Mouse (Mus musculus) testis, adult 2 months (tissue): ENCODE measurements around the gene Kit. TPM values are rescaled to one million over a fixed set of nuclear protein-coding genes. Genes with fewer than 3 reads are reported as not detected.

Source experiments
- H3K27ac ChIP-seq: fragments of 200-500 bp; 2 replicates; pipeline ENCODE4 v1.5.1; 2012; ENCODE audit warnings: low read depth, low read length; ENCODE audit not compliant: control insufficient read depth, insufficient read depth
- H3K27me3 ChIP-seq: fragments of 200-500 bp; 2 replicates; pipeline ENCODE4 v1.6.1; 2012; ENCODE audit warnings: mild to moderate bottlenecking, low read length, moderate library complexity; ENCODE audit not compliant: control insufficient read depth, insufficient read depth
- H3K36me3 ChIP-seq: fragments of 200-500 bp; 2 replicates; pipeline ENCODE4 v1.6.1; 2012; ENCODE audit warnings: mild to moderate bottlenecking, low read length; ENCODE audit not compliant: control insufficient read depth, insufficient read depth
- H3K4me1 ChIP-seq: fragments of 200-500 bp; 2 replicates; pipeline ENCODE4 v1.6.1; 2012; ENCODE audit warnings: low read length; ENCODE audit not compliant: control insufficient read depth, insufficient read depth
- H3K4me3 ChIP-seq: fragments of 200-500 bp; 2 replicates; pipeline ENCODE4 v1.5.1; 2012; ENCODE audit warnings: low read depth, mild to moderate bottlenecking, low read length, moderate library complexity, mixed read lengths; ENCODE audit not compliant: control insufficient read depth
- CTCF ChIP-seq: fragments of 200-500 bp; IDR thresholded peaks from 2 replicates; pipeline ENCODE4 v1.5.1; 2012; ENCODE audit warnings: low read depth, mild to moderate bottlenecking, inconsistent platforms, low read length, moderate library complexity; ENCODE audit not compliant: control insufficient read depth, insufficient read depth, insufficient replicate concordance
- POLR2A ChIP-seq: fragments of 200-500 bp; IDR thresholded peaks from 2 replicates; pipeline ENCODE4 v1.6.1; 2012; ENCODE audit warnings: low read depth, mild to moderate bottlenecking, inconsistent platforms, low read length, moderate library complexity; ENCODE audit not compliant: control insufficient read depth
- polyA plus RNA-seq: library from polyadenylated mRNA; depleted of rRNA; stranded (reverse); fragments of >200 nt; gene quantifications from 2 replicates; pipeline ENCODE4 v1.2.3, GENCODE M21; 2012

Gene Kit
- polyA plus RNA-seq, 1 experiment: 13.8 TPM

DNA sequence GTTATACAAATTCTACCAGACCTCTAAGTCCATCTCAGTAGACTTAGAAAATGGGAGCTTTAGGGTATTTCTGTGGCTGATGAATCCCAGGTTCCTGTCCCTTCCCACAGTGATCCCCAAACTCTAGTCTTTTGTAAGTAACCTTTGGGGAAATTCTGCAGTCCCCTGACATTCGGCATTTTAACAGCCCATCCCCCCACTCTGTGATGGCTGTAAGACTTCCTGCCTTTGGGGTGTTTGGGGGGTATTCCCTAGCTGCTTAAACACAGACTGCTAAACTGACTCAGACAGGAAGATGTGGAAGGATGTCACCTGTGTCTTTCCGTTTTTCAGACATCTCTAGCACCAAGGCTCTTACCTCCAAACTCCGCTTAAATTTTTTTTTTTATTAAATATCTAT lies 92.4 kb downstream of the Kit start:
- Histone ChIP-seq H3K36me3 (no peaks in the 10 kb centered on the region), H3K27ac (no peak overlapping the region), H3K27me3 (no peaks in the 10 kb centered on the region), H3K4me1 (no peaks in the 10 kb centered on the region), H3K4me3 (no peak overlapping the region)
- TF ChIP-seq CTCF: no peak
- no peak for TF ChIP-seq POLR2A

DNA sequence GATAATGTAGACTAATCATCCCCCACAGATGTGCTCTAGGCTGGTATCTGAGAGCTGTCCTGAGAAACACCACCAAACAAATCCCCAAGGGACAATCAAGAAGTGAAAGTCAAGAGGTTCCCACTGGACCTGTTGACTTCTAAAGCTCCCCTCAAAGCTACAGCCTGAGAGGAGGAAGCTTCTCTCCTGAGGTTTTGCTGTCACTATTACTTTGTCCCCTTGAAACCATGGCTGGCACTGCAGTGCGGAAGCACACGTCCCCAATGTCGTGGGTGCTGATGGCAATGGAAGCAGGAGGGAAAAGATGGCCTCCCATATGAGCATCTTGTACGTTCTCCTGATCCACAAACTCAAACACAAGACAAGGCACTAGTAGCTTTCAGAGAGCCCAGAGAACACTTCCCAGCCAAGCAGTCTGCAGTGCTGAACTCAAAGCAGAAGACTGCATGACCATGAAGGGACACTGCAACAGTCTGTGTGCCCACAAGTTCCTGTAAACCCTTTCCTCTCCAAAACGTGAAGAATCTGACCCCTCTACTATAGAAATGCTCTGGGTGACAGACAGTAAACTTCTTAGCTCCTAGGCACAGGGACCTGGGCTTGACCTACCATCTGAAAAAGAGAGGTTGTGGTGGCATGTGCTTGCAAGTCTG lies 96.5 kb downstream of the Kit start:
- TF ChIP-seq CTCF: no peak
- no peak for TF ChIP-seq POLR2A
- Histone ChIP-seq H3K4me3 (no peak overlapping the region), H3K27me3 (no peaks in the 10 kb centered on the region), H3K4me1 (no peaks in the 10 kb centered on the region), H3K36me3 (no peaks in the 10 kb centered on the region), H3K27ac (no peak overlapping the region)

GRCm38 (mm10) chr5:75676024-75676423 lies 101.3 kb downstream of the Kit start:
- no peaks in the 10 kb centered on the region for H3K36me3 ChIP-seq
- no peak overlapping the region for H3K27ac ChIP-seq
- no peak for TF ChIP-seq CTCF
- no peak for TF ChIP-seq POLR2A
- H3K4me3 ChIP-seq: no peak overlapping the region
- no peaks in the 10 kb centered on the region for H3K27me3 ChIP-seq
- H3K4me1 ChIP-seq: no peaks in the 10 kb centered on the region

DNA sequence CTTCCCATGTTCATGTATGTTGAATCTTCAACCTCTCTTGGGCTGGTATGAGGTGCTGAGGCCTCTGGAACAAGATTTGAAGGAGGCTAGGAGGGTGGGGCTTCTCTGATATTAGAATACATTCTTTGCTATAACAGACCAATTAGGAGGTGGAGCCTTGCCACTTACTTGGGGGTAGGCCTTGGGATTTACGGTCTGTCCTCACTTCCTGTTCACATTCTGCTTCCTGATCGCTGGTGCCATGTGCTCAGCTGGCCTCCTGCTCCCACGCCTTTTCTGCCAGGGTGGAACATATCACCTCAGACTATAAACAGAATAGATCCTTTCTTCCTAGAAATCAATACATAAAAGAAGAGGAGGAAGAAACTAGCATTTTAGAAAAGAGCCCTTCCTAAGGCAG lies 105.2 kb downstream of the Kit start:
- TF ChIP-seq POLR2A: no peak
- no peak for TF ChIP-seq CTCF

GRCm38 (mm10) chr5:75695162-75695809 lies 120.6 kb downstream of the Kit start:
- no peak overlapping the region for H3K27ac ChIP-seq
- no peaks in the 10 kb centered on the region for H3K27me3 ChIP-seq
- TF ChIP-seq POLR2A: no peak
- TF ChIP-seq CTCF: no peak
- H3K4me3 ChIP-seq: no peak overlapping the region
- H3K36me3 ChIP-seq: no peaks in the 10 kb centered on the region
- peaks cover 3% of the 10 kb centered on the region for H3K4me1 ChIP-seq

More for the DNA sequence above, 105.2 kb downstream of the Kit start:
- Histone ChIP-seq H3K27me3 (no peaks in the 10 kb centered on the region), H3K27ac (no peak overlapping the region), H3K4me1 (no peaks in the 10 kb centered on the region), H3K4me3 (no peak overlapping the region), H3K36me3 (no peaks in the 10 kb centered on the region)

DNA sequence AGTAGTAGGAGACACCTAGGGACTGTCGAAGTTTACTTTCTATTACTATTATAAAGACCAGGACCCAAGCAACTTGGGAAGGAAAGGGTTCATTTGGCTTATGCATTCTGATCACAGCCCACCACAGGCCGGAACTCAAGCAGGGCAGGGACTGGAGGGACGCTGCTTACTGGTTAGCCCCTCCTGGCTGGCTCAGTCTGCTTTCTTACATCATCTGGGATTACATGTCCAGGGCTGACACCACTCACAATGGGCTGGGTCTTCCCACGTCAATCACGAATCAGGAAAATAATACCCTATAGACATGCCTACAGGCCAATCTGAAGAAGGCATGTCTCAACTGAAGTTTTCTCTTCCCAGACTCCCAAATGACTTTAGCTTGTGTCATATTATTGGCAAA lies 122.2 kb downstream of the Kit start:
- Histone ChIP-seq H3K36me3 (no peaks in the 10 kb centered on the region), H3K4me1 (peaks cover 3% of the 10 kb centered on the region), H3K27ac (no peak overlapping the region), H3K27me3 (no peaks in the 10 kb centered on the region), H3K4me3 (no peak overlapping the region)
- TF ChIP-seq CTCF: no peak
- no peak for TF ChIP-seq POLR2A

DNA sequence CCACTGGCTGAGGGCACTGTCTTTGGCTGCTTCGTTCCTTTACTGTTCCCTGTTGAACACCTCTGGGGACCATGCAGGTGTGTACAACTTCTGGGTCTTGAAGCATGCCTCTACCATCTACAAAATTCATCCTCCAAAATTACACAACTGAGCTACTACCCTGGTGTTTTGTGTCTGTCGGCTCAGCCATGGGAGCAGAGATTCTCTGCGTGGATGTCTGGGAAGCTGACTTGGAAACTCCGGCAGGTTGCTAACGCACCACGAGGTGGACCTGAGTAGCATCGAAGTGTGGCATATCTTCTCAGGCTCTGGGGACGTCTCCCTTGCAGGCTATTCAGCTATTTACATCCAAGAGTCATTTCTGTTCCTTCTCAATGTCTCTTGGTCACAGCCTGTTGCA lies 123.8 kb downstream of the Kit start:
- Histone ChIP-seq H3K27ac (no peak overlapping the region), H3K4me1 (peaks cover 3% of the 10 kb centered on the region), H3K27me3 (no peaks in the 10 kb centered on the region)

More for the DNA sequence above, 123.8 kb downstream of the Kit start:
- TF ChIP-seq POLR2A (no peak), CTCF (no peak)
- no peak overlapping the region for H3K4me3 ChIP-seq
- no peaks in the 10 kb centered on the region for H3K36me3 ChIP-seq
